Mouse (Mus musculus): ENCODE results near the gene Ermn.

Gene Ermn

DNA sequence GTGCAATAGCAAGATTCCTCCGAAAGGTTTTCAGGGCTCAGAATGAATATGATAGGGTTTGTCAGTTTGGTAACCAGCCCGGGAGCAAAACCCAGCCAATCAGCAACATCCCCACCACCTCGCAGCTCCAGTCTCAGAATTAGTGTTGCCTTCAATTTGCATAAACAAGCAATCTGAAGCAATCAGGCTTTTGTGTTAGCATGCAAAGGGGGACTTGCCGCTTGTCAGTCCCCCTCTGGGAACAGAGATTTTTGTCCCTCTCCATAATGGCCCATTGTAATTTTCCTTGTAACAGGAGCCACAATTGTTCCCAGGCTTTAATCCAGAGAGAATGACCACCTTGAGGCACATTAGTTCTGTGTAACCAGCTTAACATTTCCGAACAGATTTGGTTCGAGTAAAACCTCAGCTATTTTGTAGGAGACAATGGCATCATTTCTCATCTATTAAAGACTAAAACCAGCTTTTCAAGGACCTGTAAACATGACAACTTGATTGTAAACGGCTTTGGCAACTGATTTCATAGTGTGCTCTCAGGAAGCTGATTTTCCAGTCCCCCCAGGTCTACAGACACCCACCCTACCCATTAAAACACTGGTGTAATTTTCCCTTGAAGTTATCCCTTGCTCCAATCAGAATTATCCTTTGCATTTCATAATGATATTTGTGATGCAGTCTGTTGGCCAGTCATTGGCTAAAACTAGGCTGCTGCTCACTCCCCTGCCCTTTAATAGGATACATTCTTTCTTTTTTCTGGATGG lies at the start of gene Ermn:
Gene Ermn (minus strand): TSS at position 44 of the 761 bp plus-strand sequence.
- DNase-seq = no peak

DNA sequence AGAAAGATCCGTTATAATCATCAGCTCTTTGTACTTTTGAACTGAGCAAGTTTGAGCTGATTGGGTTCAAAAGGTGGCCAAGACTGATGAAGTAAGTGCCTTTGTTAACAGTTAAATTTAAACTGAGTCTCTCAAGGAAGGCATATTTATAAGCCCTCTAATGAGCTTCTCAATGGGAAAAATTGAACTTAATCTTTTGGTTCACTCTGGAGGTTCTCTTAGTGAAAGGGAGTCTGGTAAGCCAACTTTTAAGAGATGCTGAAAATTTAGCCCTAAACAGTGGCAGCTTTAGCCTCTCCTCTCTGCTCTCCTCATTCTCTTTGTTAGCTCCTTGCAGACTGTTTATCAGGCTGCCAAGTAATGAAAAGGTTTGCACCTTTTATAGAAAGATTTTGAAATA lies 42.2 kb upstream of the Ermn start:
- DNase-seq = no peak

DNA sequence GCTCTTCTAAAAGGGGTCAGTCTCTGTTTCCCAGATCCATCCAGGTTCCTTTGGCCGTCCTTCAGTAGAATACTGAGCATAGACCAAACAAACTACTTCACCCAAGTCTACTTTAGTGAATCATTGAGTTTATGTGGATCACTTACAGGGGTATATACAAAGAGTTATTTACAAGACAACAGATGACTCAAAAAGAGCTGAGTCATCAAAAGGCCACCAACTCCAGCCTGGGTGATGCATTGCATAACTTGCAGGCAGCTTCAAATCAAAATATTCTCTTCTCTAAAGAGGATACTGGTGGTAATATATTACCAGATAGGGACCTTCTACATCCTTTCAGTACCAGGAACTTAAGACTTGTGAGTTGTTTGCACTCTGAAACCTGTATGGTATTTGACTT lies 33.8 kb upstream of the Ermn start:
- DNase-seq = no peak

DNA sequence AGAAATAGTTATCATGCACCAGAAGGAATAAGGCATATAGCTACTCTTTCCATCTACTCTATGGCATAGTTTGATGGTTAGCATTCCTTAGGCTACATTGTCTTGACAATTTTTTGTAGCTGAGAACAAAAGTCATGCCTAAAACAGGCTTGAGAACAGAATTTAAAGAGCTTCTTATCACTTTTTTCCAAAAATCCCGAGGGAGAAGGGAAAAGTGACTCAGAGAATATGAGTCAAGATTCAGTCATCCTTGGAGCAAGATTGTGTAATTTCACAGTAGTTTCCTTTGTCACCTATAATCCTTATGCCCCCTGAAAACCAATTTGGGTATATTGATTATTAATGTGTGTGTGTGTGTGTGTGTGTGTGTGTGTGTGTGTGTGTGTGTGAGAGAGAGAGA lies 27.2 kb upstream of the Ermn start:
- no peak for DNase-seq

DNA sequence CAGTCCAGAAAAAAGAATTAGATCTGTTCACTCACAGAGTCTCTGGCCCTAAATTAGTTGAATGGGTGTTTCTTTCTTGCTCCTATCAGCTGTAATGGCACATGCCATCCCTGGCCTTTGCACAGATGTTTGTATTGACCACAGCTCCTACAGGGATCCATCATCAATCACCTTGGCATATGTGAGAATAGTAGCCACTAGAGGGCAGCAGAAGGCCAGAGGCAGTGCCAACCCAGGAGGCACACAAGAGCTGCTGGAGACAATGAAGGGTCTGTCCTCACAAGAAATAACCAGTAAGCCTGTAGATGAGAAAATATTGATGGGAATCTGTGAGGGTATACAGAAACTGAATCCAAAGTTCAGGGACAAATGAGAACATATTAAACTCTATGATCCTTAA lies 2.7 kb upstream of the Ermn start:
- peak; percentile 24 for DNase-seq

DNA sequence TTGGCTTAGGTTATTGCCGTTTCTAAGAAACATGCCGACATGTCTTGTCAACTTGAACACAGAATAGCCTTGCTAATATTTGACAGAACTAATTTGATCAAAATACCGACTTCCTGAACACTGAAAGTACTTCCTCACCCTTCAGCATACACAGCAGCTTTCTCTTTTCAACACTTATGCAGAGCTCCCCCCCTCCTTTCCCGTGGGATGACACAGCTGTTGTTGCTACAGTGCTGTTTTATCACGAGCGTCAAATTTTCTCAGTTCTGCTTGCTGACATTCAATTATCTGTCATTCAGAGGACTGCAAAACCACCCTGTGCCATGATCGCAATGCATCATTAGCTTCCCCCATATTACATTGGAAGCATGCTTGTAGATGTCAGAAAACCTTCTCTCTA lies 10.8 kb downstream of the Ermn start:
- no peak for DNase-seq

DNA sequence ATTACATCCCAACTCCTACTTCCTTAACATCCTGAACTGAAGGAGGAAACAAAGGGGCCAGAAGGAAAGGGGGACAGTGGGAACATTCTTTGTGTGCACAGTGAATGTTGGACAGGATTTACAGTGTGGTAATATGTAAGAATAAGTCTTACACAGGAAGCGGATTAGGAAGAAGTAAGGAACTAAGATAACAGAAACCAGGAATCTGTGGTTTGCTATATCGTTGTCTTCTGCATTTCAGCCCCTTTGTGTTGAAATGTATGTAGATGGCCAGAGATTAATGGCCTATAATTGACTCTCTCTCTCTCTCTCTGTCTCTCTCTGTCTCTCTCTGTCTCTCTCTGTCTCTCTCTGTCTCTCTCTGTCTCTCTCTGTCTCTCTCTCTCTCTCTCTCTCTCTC lies 15.7 kb downstream of the Ermn start:
- no peak for DNase-seq

DNA sequence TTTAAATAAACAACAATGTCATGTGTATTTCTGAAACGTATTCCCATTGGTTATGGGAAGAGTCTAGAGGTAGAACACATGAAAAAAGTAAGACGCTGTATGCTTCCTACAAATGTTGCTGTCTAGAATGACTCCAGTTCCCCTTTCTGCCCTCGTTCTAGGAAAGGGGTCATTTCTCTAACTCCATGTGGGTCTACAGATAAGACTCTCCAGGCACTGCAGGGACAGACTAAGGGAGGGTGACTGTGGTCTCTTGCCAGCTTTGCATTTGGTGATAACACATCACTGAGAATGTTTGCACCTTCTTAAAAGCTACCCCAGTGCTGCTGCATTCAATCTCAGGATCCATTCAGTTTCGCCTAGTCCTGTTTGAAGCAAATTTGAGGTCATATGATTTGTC lies 17.0 kb downstream of the Ermn start:
- DNase-seq = peak; percentile 9

DNA sequence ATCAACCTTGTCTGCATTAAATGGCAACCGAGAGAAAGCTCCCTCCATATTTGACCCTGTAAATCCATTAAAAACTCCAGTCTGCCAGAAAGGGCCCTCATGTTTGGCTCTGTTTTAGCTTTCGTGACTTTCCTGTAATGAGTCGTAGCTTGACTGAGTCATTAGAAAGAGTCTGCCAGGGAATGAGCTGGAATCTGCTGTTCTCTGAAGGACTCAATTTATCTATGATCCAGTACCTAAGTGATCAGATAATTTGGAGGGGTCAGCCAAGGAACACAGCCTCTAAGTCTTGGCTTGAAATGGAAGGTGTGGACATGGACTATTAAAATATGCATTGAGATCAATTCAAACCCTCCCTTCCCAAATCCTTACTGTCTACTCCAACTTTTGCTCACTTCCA lies 21.2 kb downstream of the Ermn start:
- no peak for DNase-seq

DNA sequence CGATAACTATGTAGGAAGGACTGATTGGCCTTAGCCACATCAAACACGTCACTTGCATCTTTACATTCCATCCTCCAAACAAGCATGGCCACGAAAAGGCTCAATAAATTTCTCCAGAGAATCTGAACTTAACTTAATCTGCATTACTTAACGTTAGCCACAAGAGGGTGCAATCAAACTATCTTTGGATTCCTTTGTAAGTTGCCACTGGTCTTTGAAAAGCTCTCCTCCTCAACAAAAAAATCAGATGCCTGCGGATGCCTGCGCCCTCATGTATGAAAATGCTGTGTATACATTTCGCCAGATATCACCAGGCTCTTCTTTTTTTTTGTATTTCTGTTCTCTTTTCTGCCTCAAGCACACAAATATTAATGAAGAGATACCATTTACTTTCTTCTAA lies 23.3 kb downstream of the Ermn start:
- no peak for DNase-seq

DNA sequence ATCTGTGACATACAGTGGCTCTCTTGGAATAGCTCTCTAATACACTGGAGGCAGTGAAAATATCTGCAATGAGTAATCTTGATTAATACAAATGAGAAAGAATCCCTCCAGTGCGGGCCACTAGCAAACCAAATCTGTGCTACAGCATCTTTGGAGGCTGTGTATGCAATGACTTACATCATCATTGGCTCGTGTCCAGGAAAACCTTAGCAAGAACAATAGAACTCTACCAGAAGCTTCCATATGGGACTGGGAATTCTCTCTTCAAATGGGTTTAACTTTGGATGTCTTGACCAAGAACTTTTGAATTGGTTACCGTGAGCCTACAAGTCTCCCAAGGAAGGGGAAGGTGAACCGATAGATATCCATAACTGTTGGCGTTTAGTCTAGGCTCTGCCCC lies 25.9 kb downstream of the Ermn start:
- no peak for DNase-seq

DNA sequence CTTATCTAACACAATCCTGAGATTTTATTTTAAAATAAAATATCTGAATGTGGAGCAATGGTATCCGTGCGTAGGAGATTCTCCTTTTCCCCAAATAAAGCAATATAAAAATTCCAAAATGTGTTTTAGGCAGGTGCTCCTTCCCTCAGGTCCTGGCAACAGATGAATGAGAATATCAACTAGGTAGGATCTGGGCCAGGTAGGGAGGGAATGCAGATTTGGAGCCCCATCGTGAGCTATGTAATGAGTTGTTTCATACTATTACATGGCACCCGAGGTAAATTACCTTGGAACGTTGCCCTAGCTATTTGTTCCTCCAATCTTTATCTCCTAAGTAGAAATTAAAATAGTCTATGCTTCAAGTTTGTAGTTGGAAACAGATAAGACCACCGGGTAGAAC lies 29.1 kb downstream of the Ermn start:
- no peak for DNase-seq

DNA sequence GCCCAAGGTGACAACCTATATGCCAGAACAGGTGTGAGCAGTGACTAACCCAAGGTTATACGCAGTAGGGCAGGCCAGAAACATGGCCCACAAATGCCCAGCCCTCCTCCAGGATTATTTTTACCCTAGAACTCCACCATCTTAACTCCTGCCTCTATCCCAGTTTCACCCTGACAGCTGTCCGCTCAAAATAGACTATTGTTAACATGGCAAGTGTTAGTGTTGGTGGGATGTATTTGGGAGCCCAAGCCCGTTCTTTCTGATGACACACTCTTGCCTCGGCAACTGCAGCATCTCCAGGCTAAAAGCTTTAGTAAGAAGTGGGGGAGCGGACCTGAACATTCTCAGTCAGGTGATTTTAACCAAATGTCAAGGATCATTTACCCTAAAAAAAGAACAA lies 45.6 kb downstream of the Ermn start:
- DNase-seq = no peak

DNA sequence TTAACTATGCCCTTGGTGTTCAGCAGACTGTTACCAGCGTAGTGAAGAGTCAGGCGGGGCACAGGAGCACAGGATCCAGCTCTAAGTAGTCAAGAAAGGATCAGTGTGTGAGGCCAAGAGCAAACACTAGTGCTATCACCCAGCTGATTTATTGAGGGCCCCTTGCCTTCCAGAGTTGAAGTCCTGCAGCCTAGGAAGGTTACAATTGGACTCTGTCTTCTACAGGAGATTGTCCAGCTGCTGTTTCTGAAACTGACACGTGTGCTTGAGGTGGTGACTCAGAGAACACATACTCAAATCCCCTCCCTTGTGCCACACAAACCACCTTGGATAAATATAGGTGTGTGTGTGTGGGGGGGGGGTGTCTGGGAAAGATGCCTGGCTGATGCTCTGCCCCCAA lies 51.2 kb downstream of the Ermn start:
- DNase-seq = no peak

DNA sequence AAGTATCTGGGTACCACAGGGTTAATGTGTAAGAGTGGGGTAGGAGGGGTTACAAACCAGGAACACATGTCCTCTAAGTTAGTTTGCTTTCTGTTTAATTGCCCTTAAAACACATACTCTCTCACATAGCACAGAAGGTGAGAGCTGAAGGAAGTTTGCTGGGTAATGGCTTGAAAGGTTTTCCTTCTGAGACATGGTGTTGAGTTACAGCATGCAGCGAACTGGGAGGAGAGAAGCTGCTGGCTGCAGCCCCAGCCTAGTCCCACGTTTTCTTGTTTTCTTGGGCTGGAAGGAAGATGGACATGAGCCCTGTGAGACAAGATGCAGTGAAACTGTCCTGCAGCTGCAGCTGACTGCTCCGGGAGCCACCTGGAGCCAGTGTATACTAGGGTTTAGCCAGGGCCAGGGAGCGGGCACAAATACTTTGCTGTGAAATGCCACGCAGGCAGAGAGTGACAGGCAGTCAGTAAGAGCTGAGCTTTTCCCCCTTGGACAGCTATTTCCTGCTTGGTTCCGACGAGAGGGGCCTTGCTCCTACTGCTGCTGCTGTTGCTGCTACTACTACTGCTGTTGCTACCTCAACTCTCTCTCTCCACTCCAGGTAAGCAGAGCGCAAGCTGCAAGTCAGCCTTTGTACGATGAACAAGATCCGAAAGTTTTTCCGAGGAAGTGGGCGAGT lies 54.8 kb downstream of the Ermn start, which contains the start of gene Galnt5:
Gene Galnt5 (plus strand): TSS at position 133 of the 679 bp plus-strand sequence.
- no peak for DNase-seq
